Mouse (Mus musculus) CH12.LX (cell line): ENCODE measurements around the gene Kcne3. TPM values are rescaled to one million over a fixed set of nuclear protein-coding genes. Genes with fewer than 3 reads are reported as not detected.

Experiments used
- DNase-seq: peaks from one replicate; pipeline ENCODE4 v3.0.0-alpha.2; 2013; ENCODE audit errors: extremely low read depth
- H3K27ac ChIP-seq: 2 replicates; pipeline ENCODE4 v1.5.1; 2012; ENCODE audit warnings: low read depth, mild to moderate bottlenecking, control low read depth, moderate library complexity; ENCODE audit not compliant: insufficient read depth
- H3K27me3 ChIP-seq: replicated peaks from 2 replicates; pipeline ENCODE3; 2012; ENCODE audit warnings: inconsistent platforms
- H3K36me3 ChIP-seq, 2 experiments: replicated peaks in 1 of 2; 2 replicates each; pipeline versions ENCODE3 to v1.6.1; 2012; ENCODE audit warnings: inconsistent platforms in 1 of 2, low read length in 1 of 2, mild to moderate bottlenecking in 1 of 2, mixed read lengths in 1 of 2, moderate library complexity in 1 of 2; ENCODE audit not compliant: control insufficient read depth in 1 of 2, insufficient read depth in 1 of 2
- H3K4me1 ChIP-seq, 2 experiments: 2 replicates each; pipeline ENCODE4 v1.6.1; 2012; ENCODE audit warnings: inconsistent platforms in 1 of 2, moderate library complexity in 1 of 2; ENCODE audit not compliant: insufficient read depth in 2 of 2, control insufficient read depth in 1 of 2
- H3K4me2 ChIP-seq: 2 replicates; pipeline ENCODE4 v1.6.1; 2012; ENCODE audit warnings: low read depth, mild to moderate bottlenecking, control low read depth; ENCODE audit not compliant: poor library complexity, insufficient read depth, severe bottlenecking
- H3K4me3 ChIP-seq, 3 experiments: fragments of 150-350 bp in 1 of 3; sonication (generic) in 1 of 3; replicated peaks in 1 of 3; 2 replicates each; pipeline versions ENCODE3 to v1.5.1; 2011 to 2012; ENCODE audit warnings: low read depth in 2 of 3, low read length in 2 of 3, mild to moderate bottlenecking in 2 of 3, moderate library complexity in 2 of 3, control low read depth in 1 of 3, improper control_type of control experiment in 1 of 3, inconsistent platforms in 1 of 3, mixed read lengths in 1 of 3; ENCODE audit not compliant: poor library complexity in 1 of 3
- H3K79me2 ChIP-seq: replicated peaks from 2 replicates; pipeline ENCODE4 v1.6.1; 2012; ENCODE audit warnings: mild to moderate bottlenecking, moderate library complexity; ENCODE audit not compliant: control insufficient read depth, poor library complexity, insufficient read depth, severe bottlenecking; ENCODE audit errors: extremely low read depth
- H3K9ac ChIP-seq: 2 replicates; pipeline ENCODE4 v1.6.1; 2012; ENCODE audit warnings: low read depth, mild to moderate bottlenecking, control low read depth, moderate library complexity; ENCODE audit not compliant: insufficient read depth
- H3K9me3 ChIP-seq: replicated peaks from 2 replicates; pipeline ENCODE3; 2012; ENCODE audit warnings: low read length, inconsistent platforms, mixed read lengths
- GABPA ChIP-seq: IDR thresholded peaks from 2 replicates; pipeline ENCODE4 v1.6.1; 2012; ENCODE audit warnings: low read depth, low read length, improper control_type of control experiment, inconsistent platforms; ENCODE audit not compliant: insufficient replicate concordance
- JUN ChIP-seq: IDR thresholded peaks from 2 replicates; pipeline ENCODE4 v1.6.1; 2011; ENCODE audit warnings: low read depth, mild to moderate bottlenecking, low read length, improper control_type of control experiment, moderate library complexity; ENCODE audit not compliant: insufficient read depth
- JUND ChIP-seq: conservative IDR thresholded peaks from 2 replicates; pipeline ENCODE4 v1.6.1; 2011; ENCODE audit warnings: low read depth, low read length, improper control_type of control experiment
- MAFK ChIP-seq: IDR thresholded peaks from 2 replicates; pipeline ENCODE4 v1.6.1; 2011; ENCODE audit warnings: low read length, improper control_type of control experiment; ENCODE audit not compliant: insufficient replicate concordance
- MEF2A ChIP-seq: IDR thresholded peaks from 2 replicates; pipeline ENCODE4 v1.6.1; 2014; ENCODE audit warnings: low read depth, mild to moderate bottlenecking, inconsistent platforms, low read length, improper control_type of control experiment, borderline replicate concordance
- MXI1 ChIP-seq: IDR thresholded peaks from 2 replicates; pipeline ENCODE4 v1.6.1; 2011; ENCODE audit warnings: mild to moderate bottlenecking, low read depth, low read length, improper control_type of control experiment
- MYC ChIP-seq: IDR thresholded peaks from 2 replicates; pipeline ENCODE4 v1.6.1; 2011; ENCODE audit warnings: low read depth, mild to moderate bottlenecking, improper control_type of control experiment, low read length
- NELFE ChIP-seq: IDR thresholded peaks from 2 replicates; pipeline ENCODE4 v1.6.1; 2011; ENCODE audit warnings: low read depth, low read length, improper control_type of control experiment
- NRF1 ChIP-seq: IDR thresholded peaks from 2 replicates; pipeline ENCODE4 v1.6.1; 2014; ENCODE audit warnings: low read depth, mild to moderate bottlenecking, inconsistent platforms, low read length, improper control_type of control experiment, moderate library complexity
- PAX5 ChIP-seq: IDR thresholded peaks from 2 replicates; pipeline ENCODE4 v1.6.1; 2012; ENCODE audit warnings: low read length, inconsistent platforms, mixed read lengths
- POLR2AphosphoS2 ChIP-seq: IDR thresholded peaks from 2 replicates; pipeline ENCODE4 v1.6.1; 2011; ENCODE audit warnings: low read depth, low read length, improper control_type of control experiment
- RAD21 ChIP-seq: IDR thresholded peaks from 2 replicates; pipeline ENCODE4 v1.6.1; 2011; ENCODE audit warnings: low read depth, mild to moderate bottlenecking, low read length, improper control_type of control experiment, moderate library complexity
- SIN3A ChIP-seq: IDR thresholded peaks from 2 replicates; pipeline ENCODE4 v1.6.1; 2012; ENCODE audit warnings: low read length, improper control_type of control experiment, inconsistent platforms
- TBP ChIP-seq: conservative IDR thresholded peaks from 2 replicates; pipeline ENCODE4 v1.6.1; 2011; ENCODE audit warnings: low read depth, low read length, improper control_type of control experiment
- USF2 ChIP-seq: conservative IDR thresholded peaks from 2 replicates; pipeline ENCODE4 v1.6.1; 2011; ENCODE audit warnings: low read depth, low read length, improper control_type of control experiment
- ZMIZ1 ChIP-seq: IDR thresholded peaks from 2 replicates; pipeline ENCODE4 v1.6.1; 2012; ENCODE audit warnings: low read depth, mild to moderate bottlenecking, inconsistent platforms, low read length, improper control_type of control experiment
- ZNF384 ChIP-seq: IDR thresholded peaks from 2 replicates; pipeline ENCODE4 v1.6.1; 2012; ENCODE audit warnings: low read depth, low read length, improper control_type of control experiment, inconsistent platforms
- dilution Hi-C: fragments of 300-500 bp; cut with MboI; formaldehyde crosslinking; loops from 2 replicates; pipeline ENCODE4 v1.14.3; 2020; ENCODE audit warnings: low sequenced_read_pairs; ENCODE audit not compliant: extremely low pct_unique_long_range_greater_than_20kb, extremely low pct_ligation_motif_present
- in situ Hi-C: fragments of 300-500 bp; cut with MboI; formaldehyde crosslinking; loops from 3 replicates; pipeline ENCODE4 v1.14.3; 2019; ENCODE audit warnings: low sequenced_read_pairs, low pct_ligation_motif_present, low pct_unique_long_range_greater_than_20kb, mixed read lengths
- polyA plus RNA-seq: library from polyadenylated mRNA; unstranded; fragments of >175 nt; gene quantifications from 2 replicates; pipeline ENCODE4 v1.2.1, GENCODE M21; 2012; ENCODE audit warnings: low read depth; ENCODE audit not compliant: insufficient read length
- total RNA-seq, 2 experiments: library from RNA; depleted of rRNA; stranded (reverse); fragments of 300-350 nt in 1 of 2; fragments of >200 nt in 1 of 2; gene quantifications; 2 replicates each; pipeline ENCODE4 v1.2.3; 2012 to 2014

Kcne3 gene
- total RNA-seq (2012; rRNA removed) = not detected in 2 replicates
- not detected in 2 replicates for total RNA-seq (2014; rRNA removed)
- not detected in 2 replicates for polyA plus RNA-seq

- dilution Hi-C loops (no loop called here), in situ Hi-C loops (loop anchor here (25.0 kb wide), 1 partner anchor 164 kb away; the partner anchor contains the start of gene Chrdl2)
- no peaks in the 10 kb centered on the region for H3K36me3 ChIP-seq
- no peak for DNase-seq
- TF ChIP-seq USF2 (no peak), PAX5 (no peak), NRF1 (no peak), TBP (no peak), RAD21 (no peak), MEF2A (no peak), MYC (no peak), JUN (no peak), GABPA (no peak), NELFE (no peak), POLR2AphosphoS2 (no peak), MAFK (no peak), ZMIZ1 (no peak), MXI1 (no peak), ZNF384 (no peak)
- peaks cover 0 to 5% of the 10 kb centered on the region in 2 experiments; a peak in 2 of 4 replicates for H3K4me1 ChIP-seq
- no peaks in the 10 kb centered on the region for H3K9me3 ChIP-seq
- H3K9ac ChIP-seq = no peak within 1 kb of the TSS
- no peak within 1 kb of the TSS for H3K4me2 ChIP-seq
- no peak within 1 kb of the TSS for H3K4me3 ChIP-seq
- no peak within 1 kb of the TSS for H3K27ac ChIP-seq
- H3K27me3 ChIP-seq = peaks cover 2% of the 10 kb centered on the region
- H3K79me2 ChIP-seq = no peaks in the 10 kb centered on the region
Observed at GRCm38 (mm10) chr7:100176269-100176668, at the start of gene Kcne3. Gene Kcne3, plus strand, starts transcription at chr7:100176502.

GRCm38 (mm10) chr7:100126514-100126913, 49.8 kb upstream of the Kcne3 start:
- peaks cover 12% of the 10 kb centered on the region for H3K9me3 ChIP-seq
- TF ChIP-seq SIN3A (no peak), JUND (no peak), JUN (no peak), GABPA (no peak)
- TF ChIP-seq, all 38 proteins: peak for 0
- Histone ChIP-seq H3K4me3 (no peak overlapping the region), H3K4me1 (peaks cover 8 to 57% of the 10 kb centered on the region in 2 experiments; a peak in 3 of 4 replicates), H3K4me2 (no peak overlapping the region), H3K27me3 (no peaks in the 10 kb centered on the region), H3K27ac (no peak overlapping the region), H3K9ac (no peak overlapping the region), H3K36me3 (no peaks in the 10 kb centered on the region), H3K79me2 (no peaks in the 10 kb centered on the region)
- dilution Hi-C loops (no loop called here), in situ Hi-C loops (no loop called here)
- no peak for DNase-seq
